Mouse (Mus musculus) megakaryocyte, embryonic 14.5 days (primary cell): Measurements from ENCODE around the gene Tle1. TPM values are rescaled to one million over a fixed set of nuclear protein-coding genes. Genes with fewer than 3 reads are reported as not detected.

Experiments
- H3K27me3 ChIP-seq: replicated peaks from 2 replicates; pipeline ENCODE3; 2012; ENCODE audit warnings: inconsistent platforms
- H3K36me3 ChIP-seq: replicated peaks from 2 replicates; pipeline ENCODE3; 2012; ENCODE audit warnings: low read length, inconsistent platforms, mixed read lengths
- H3K4me1 ChIP-seq: 2 replicates; pipeline ENCODE4 v1.6.1; 2012; ENCODE audit warnings: inconsistent platforms
- H3K4me3 ChIP-seq: replicated peaks from 2 replicates; pipeline ENCODE3; 2012; ENCODE audit warnings: moderate library complexity, mild to moderate bottlenecking, inconsistent platforms
- H3K9me3 ChIP-seq: 2 replicates; pipeline ENCODE4 v1.6.1; 2012; ENCODE audit warnings: inconsistent platforms
- FLI1 ChIP-seq: IDR thresholded peaks from 2 replicates; pipeline ENCODE4 v1.6.1; 2012; ENCODE audit warnings: low read length, inconsistent platforms, mixed read lengths
- GATA1 ChIP-seq: IDR thresholded peaks from 3 replicates; pipeline ENCODE4 v1.6.1; 2012; ENCODE audit warnings: mixed read lengths, low read length, inconsistent platforms, borderline replicate concordance
- polyA plus RNA-seq: library from polyadenylated mRNA; stranded (reverse); fragments of >175 nt; gene quantifications from 2 replicates; pipeline ENCODE4 v1.2.3, GENCODE M21; 2012; ENCODE audit warnings: low replicate concordance; ENCODE audit not compliant: insufficient read depth

Gene Tle1
- 8.8 and 16.3 TPM in 2 replicates for polyA plus RNA-seq

GRCm38 (mm10) chr4:72200559-72201409 lies at the start of gene Tle1:
Gene Tle1 (minus strand): TSS chr4:72200919.
- Histone ChIP-seq H3K4me1 (peaks cover 44% of the 10 kb centered on the region), H3K4me3 (peak within 1 kb of the TSS; percentile 97), H3K9me3 (no peaks in the 10 kb centered on the region), H3K36me3 (peaks cover 13% of the 10 kb centered on the region), H3K27me3 (peaks cover 32% of the 10 kb centered on the region)
- TF ChIP-seq GATA1 (no peak), FLI1 (no peak)

- H3K9me3 ChIP-seq = no peaks in the 10 kb centered on the region
- H3K36me3 ChIP-seq = no peaks in the 10 kb centered on the region
- no peaks in the 10 kb centered on the region for H3K27me3 ChIP-seq
- no peak overlapping the region for H3K4me3 ChIP-seq
- TF ChIP-seq GATA1 (no peak), FLI1 (no peak)
- H3K4me1 ChIP-seq = no peaks in the 10 kb centered on the region
Measured at GRCm38 (mm10) chr4:72233584-72234219, 33.0 kb upstream of the Tle1 start.

- Histone ChIP-seq H3K27me3 (no peaks in the 10 kb centered on the region), H3K36me3 (no peaks in the 10 kb centered on the region), H3K4me3 (no peak overlapping the region), H3K4me1 (no peaks in the 10 kb centered on the region), H3K9me3 (no peaks in the 10 kb centered on the region)
- TF ChIP-seq GATA1 = no peak
- TF ChIP-seq FLI1 = no peak
Measured at GRCm38 (mm10) chr4:72232206-72232605, 31.5 kb upstream of the Tle1 start.

- H3K4me3 ChIP-seq = no peak overlapping the region
- H3K27me3 ChIP-seq = no peaks in the 10 kb centered on the region
- no peaks in the 10 kb centered on the region for H3K9me3 ChIP-seq
- no peaks in the 10 kb centered on the region for H3K36me3 ChIP-seq
- H3K4me1 ChIP-seq = no peaks in the 10 kb centered on the region
- TF ChIP-seq GATA1 (no peak), FLI1 (no peak)
Measured at GRCm38 (mm10) chr4:72230832-72231231, 30.1 kb upstream of the Tle1 start.

- no peak for TF ChIP-seq FLI1
- TF ChIP-seq GATA1 = no peak
- no peaks in the 10 kb centered on the region for H3K9me3 ChIP-seq
- H3K27me3 ChIP-seq = no peaks in the 10 kb centered on the region
- H3K4me1 ChIP-seq = no peaks in the 10 kb centered on the region
- H3K36me3 ChIP-seq = no peaks in the 10 kb centered on the region
- no peak overlapping the region for H3K4me3 ChIP-seq
Measured at GRCm38 (mm10) chr4:72221629-72222028, 20.9 kb upstream of the Tle1 start.

GRCm38 (mm10) chr4:72204420-72205045 lies 3.8 kb upstream of the Tle1 start:
- Histone ChIP-seq H3K9me3 (no peaks in the 10 kb centered on the region), H3K27me3 (peaks cover 37% of the 10 kb centered on the region), H3K36me3 (no peaks in the 10 kb centered on the region)

GRCm38 (mm10) chr4:72201521-72201991 lies 837 bp upstream of the Tle1 start:
- H3K27me3 ChIP-seq = peaks cover 35% of the 10 kb centered on the region
- TF ChIP-seq GATA1 (no peak), FLI1 (no peak)
- peak overlapping the region; percentile 97 for H3K4me3 ChIP-seq
- H3K36me3 ChIP-seq = peaks cover 13% of the 10 kb centered on the region
- no peaks in the 10 kb centered on the region for H3K9me3 ChIP-seq
- H3K4me1 ChIP-seq = peaks cover 41% of the 10 kb centered on the region

More at GRCm38 (mm10) chr4:72204420-72205045, 3.8 kb upstream of the Tle1 start:
- Histone ChIP-seq H3K4me3 (no peak overlapping the region), H3K4me1 (peaks cover 14% of the 10 kb centered on the region)
- TF ChIP-seq FLI1 (no peak), GATA1 (no peak)

- no peak for TF ChIP-seq GATA1
- TF ChIP-seq FLI1 = no peak
- Histone ChIP-seq H3K4me3 (peak overlapping the region; percentile 97), H3K27me3 (peaks cover 24% of the 10 kb centered on the region), H3K9me3 (no peaks in the 10 kb centered on the region), H3K4me1 (peaks cover 54% of the 10 kb centered on the region), H3K36me3 (peaks cover 13% of the 10 kb centered on the region)
Measured at GRCm38 (mm10) chr4:72199571-72200558, 854 bp downstream of the Tle1 start.
